Mouse (Mus musculus): Measurements from ENCODE around the gene Ifi27. TPM values are rescaled to one million over a fixed set of nuclear protein-coding genes. Genes with fewer than 3 reads are reported as not detected.

The Ifi27 gene
- 38.0 and 54.9 TPM in 2 replicates for polyA plus RNA-seq (2015; fragmentation: Nextera tagmentation; extraction: Ambion mirVana)

- H3K27ac ChIP-seq, result peak within 1 kb of the TSS; percentile 47
Measured at GRCm38 (mm10) chr12:103433986-103434731, at the start of gene Ifi27. Ifi27 (plus strand) TSS chr12:103434211.

GRCm38 (mm10) chr12:103388505-103389347 lies 45.3 kb upstream of the Ifi27 start, which contains the start of gene Otub2:
Otub2 (plus strand) TSS chr12:103388682.
- peak within 1 kb of the TSS; percentile 89 for H3K9ac ChIP-seq
- no peaks in the 10 kb centered on the region for H3K9me3 ChIP-seq (replicated peaks)
- no peaks in the 10 kb centered on the region for H3K27me3 ChIP-seq
- peaks cover 38% of the 10 kb centered on the region for H3K4me1 ChIP-seq (replicated peaks)
- H3K4me3 ChIP-seq, result peak within 1 kb of the TSS; percentile 88
- peak within 1 kb of the TSS; percentile 71 for H3K27ac ChIP-seq
- no peaks in the 10 kb centered on the region for H3K36me3 ChIP-seq
- peak; percentile 98 for ATAC-seq (replicated peaks; ENCODE audit: insufficient number of reproducible peaks, insufficient read depth, low FRiP score, low read depth)
- peak within 1 kb of the TSS; percentile 88 for H3K4me2 ChIP-seq
- WGBS, result under 1% methylated on average over 57 of the region's 58 CpGs

More at GRCm38 (mm10) chr12:103433986-103434731, at the start of gene Ifi27:
- peak within 1 kb of the TSS; percentile 48 for H3K4me2 ChIP-seq
- H3K4me1 ChIP-seq (replicated peaks), result no peaks in the 10 kb centered on the region; the same call in 1 of the 2 replicates
- H3K27me3 ChIP-seq, result no peaks in the 10 kb centered on the region
- H3K36me3 ChIP-seq, result no peaks in the 10 kb centered on the region
- 49% methylated on average over 8 of the region's 8 CpGs for WGBS
- ATAC-seq (replicated peaks; ENCODE audit: insufficient number of reproducible peaks, insufficient read depth, low FRiP score, low read depth), result peak; percentile 87
- peak within 1 kb of the TSS; percentile 37 for H3K4me3 ChIP-seq
- H3K9me3 ChIP-seq (replicated peaks), result no peaks in the 10 kb centered on the region
- H3K9ac ChIP-seq, result no peak within 1 kb of the TSS

- H3K4me2 ChIP-seq, result peak overlapping the region; percentile 88
- H3K4me3 ChIP-seq, result peak overlapping the region; percentile 88
- no peaks in the 10 kb centered on the region for H3K9me3 ChIP-seq (replicated peaks)
- H3K27me3 ChIP-seq, result no peaks in the 10 kb centered on the region
- H3K4me1 ChIP-seq (replicated peaks), result peaks cover 38% of the 10 kb centered on the region
- no peaks in the 10 kb centered on the region for H3K36me3 ChIP-seq
- no peak for ATAC-seq (replicated peaks; ENCODE audit: insufficient number of reproducible peaks, insufficient read depth, low FRiP score, low read depth)
- WGBS, result 53% methylated on average over 2 of the region's 2 CpGs
- H3K27ac ChIP-seq, result no peak overlapping the region
- H3K9ac ChIP-seq, result peak overlapping the region; percentile 89
Measured at GRCm38 (mm10) chr12:103389348-103389727, 44.7 kb upstream of the Ifi27 start.

- peaks cover 38% of the 10 kb centered on the region for H3K4me1 ChIP-seq (replicated peaks)
- no peak overlapping the region for H3K27ac ChIP-seq
- WGBS, result 66% methylated on average over 4 of the region's 4 CpGs
- no peak overlapping the region for H3K9ac ChIP-seq
- ATAC-seq (replicated peaks; ENCODE audit: insufficient number of reproducible peaks, insufficient read depth, low FRiP score, low read depth), result no peak
- H3K4me3 ChIP-seq, result no peak overlapping the region
- no peaks in the 10 kb centered on the region for H3K36me3 ChIP-seq
- H3K4me2 ChIP-seq, result peak overlapping the region; percentile 88
- H3K27me3 ChIP-seq, result no peaks in the 10 kb centered on the region
- H3K9me3 ChIP-seq (replicated peaks), result no peaks in the 10 kb centered on the region
Measured at GRCm38 (mm10) chr12:103389982-103390381, 44.0 kb upstream of the Ifi27 start.

- 58% methylated on average over 7 of the region's 7 CpGs for WGBS
- H3K27me3 ChIP-seq, result no peaks in the 10 kb centered on the region
- no peak for ATAC-seq (replicated peaks; ENCODE audit: insufficient number of reproducible peaks, insufficient read depth, low FRiP score, low read depth)
- no peaks in the 10 kb centered on the region for H3K36me3 ChIP-seq
- H3K9me3 ChIP-seq (replicated peaks), result no peaks in the 10 kb centered on the region
- H3K9ac ChIP-seq, result no peak overlapping the region
- H3K4me1 ChIP-seq (replicated peaks), result peaks cover 42% of the 10 kb centered on the region
- H3K4me2 ChIP-seq, result peak overlapping the region; percentile 43
- H3K4me3 ChIP-seq, result no peak overlapping the region
- H3K27ac ChIP-seq, result peak overlapping the region; percentile 48
Measured at GRCm38 (mm10) chr12:103391098-103391497, 42.9 kb upstream of the Ifi27 start.

GRCm38 (mm10) chr12:103393528-103393927 lies 40.5 kb upstream of the Ifi27 start:
- Histone ChIP-seq H3K4me3 (no peak overlapping the region), H3K9me3 (replicated peaks) (no peaks in the 10 kb centered on the region), H3K9ac (no peak overlapping the region), H3K4me2 (no peak overlapping the region), H3K4me1 (replicated peaks) (peaks cover 61% of the 10 kb centered on the region), H3K27me3 (no peaks in the 10 kb centered on the region), H3K27ac (no peak overlapping the region), H3K36me3 (no peaks in the 10 kb centered on the region)
- WGBS, result 44% methylated on average over 6 of the region's 6 CpGs
- ATAC-seq (replicated peaks; ENCODE audit: insufficient number of reproducible peaks, insufficient read depth, low FRiP score, low read depth), result no peak

- Histone ChIP-seq H3K9ac (no peak overlapping the region), H3K9me3 (replicated peaks) (no peaks in the 10 kb centered on the region), H3K27me3 (no peaks in the 10 kb centered on the region), H3K4me1 (replicated peaks) (peaks cover 46% of the 10 kb centered on the region), H3K4me3 (no peak overlapping the region), H3K27ac (no peak overlapping the region), H3K4me2 (no peak overlapping the region), H3K36me3 (no peaks in the 10 kb centered on the region; the same call in 1 of the 2 replicates)
- 66% methylated on average over 12 of the region's 12 CpGs for WGBS
- ATAC-seq (replicated peaks; ENCODE audit: insufficient number of reproducible peaks, insufficient read depth, low FRiP score, low read depth), result no peak
Measured at GRCm38 (mm10) chr12:103395486-103396275, 38.3 kb upstream of the Ifi27 start.

- H3K27ac ChIP-seq, result 0 out of 2 replicates have a peak overlapping the region, but pooled peaks have one; percentile 3
- H3K4me2 ChIP-seq, result no peak overlapping the region
- H3K27me3 ChIP-seq, result no peaks in the 10 kb centered on the region
- H3K4me3 ChIP-seq, result no peak overlapping the region
- no peaks in the 10 kb centered on the region; the same call in 1 of the 2 replicates for H3K36me3 ChIP-seq
- H3K9ac ChIP-seq, result no peak overlapping the region
- H3K9me3 ChIP-seq (replicated peaks), result no peaks in the 10 kb centered on the region
- WGBS, result 55% methylated on average over 7 of the region's 7 CpGs
- H3K4me1 ChIP-seq (replicated peaks), result peaks cover 36% of the 10 kb centered on the region
- ATAC-seq (replicated peaks; ENCODE audit: insufficient number of reproducible peaks, insufficient read depth, low FRiP score, low read depth), result no peak
Measured at GRCm38 (mm10) chr12:103396751-103397150, 37.3 kb upstream of the Ifi27 start.

- Histone ChIP-seq H3K4me3 (no peak overlapping the region), H3K36me3 (peaks cover 44% of the 10 kb centered on the region), H3K9ac (no peak overlapping the region), H3K9me3 (replicated peaks) (no peaks in the 10 kb centered on the region), H3K27me3 (no peaks in the 10 kb centered on the region), H3K4me2 (no peak overlapping the region), H3K27ac (no peak overlapping the region), H3K4me1 (replicated peaks) (no peaks in the 10 kb centered on the region)
- no peak for ATAC-seq (replicated peaks; ENCODE audit: insufficient number of reproducible peaks, insufficient read depth, low FRiP score, low read depth)
- 82% methylated on average over 18 of the region's 18 CpGs for WGBS
Measured at GRCm38 (mm10) chr12:103404131-103404530, 29.9 kb upstream of the Ifi27 start.

- peaks cover 78% of the 10 kb centered on the region for H3K36me3 ChIP-seq
- ATAC-seq (replicated peaks; ENCODE audit: insufficient number of reproducible peaks, insufficient read depth, low FRiP score, low read depth), result no peak
- H3K4me3 ChIP-seq, result no peak within 1 kb of the TSS
- H3K4me1 ChIP-seq (replicated peaks), result no peaks in the 10 kb centered on the region
- no peaks in the 10 kb centered on the region for H3K27me3 ChIP-seq
- 88% methylated on average over 4 of the region's 4 CpGs for WGBS
- no peak within 1 kb of the TSS for H3K9ac ChIP-seq
- no peak within 1 kb of the TSS for H3K27ac ChIP-seq
- no peak within 1 kb of the TSS for H3K4me2 ChIP-seq
- no peaks in the 10 kb centered on the region for H3K9me3 ChIP-seq (replicated peaks)
Measured at GRCm38 (mm10) chr12:103407720-103408119, 26.3 kb upstream of the Ifi27 start, which contains the start of gene 9330161L09Rik. 9330161L09Rik (minus strand) TSS chr12:103407820.

- no peak for ATAC-seq (replicated peaks; ENCODE audit: insufficient number of reproducible peaks, insufficient read depth, low FRiP score, low read depth)
- no peaks in the 10 kb centered on the region for H3K9me3 ChIP-seq (replicated peaks)
- H3K27me3 ChIP-seq, result no peaks in the 10 kb centered on the region
- H3K4me1 ChIP-seq (replicated peaks), result no peaks in the 10 kb centered on the region
- no peak overlapping the region for H3K4me3 ChIP-seq
- H3K9ac ChIP-seq, result no peak overlapping the region
- H3K4me2 ChIP-seq, result no peak overlapping the region
- H3K36me3 ChIP-seq, result peaks cover 83% of the 10 kb centered on the region
- WGBS, result 92% methylated on average over 10 of the region's 10 CpGs
- no peak overlapping the region for H3K27ac ChIP-seq
Measured at GRCm38 (mm10) chr12:103408144-103408543, 25.9 kb upstream of the Ifi27 start.

Measured in heart, embryonic 15.5 days (tissue).